Mouse (Mus musculus) thymus, adult 2 months (tissue): ENCODE measurements around the gene Slco3a1.

Experiments used
- CTCF ChIP-seq: fragments of 200-500 bp; IDR thresholded peaks from 2 replicates; pipeline ENCODE4 v1.5.1; 2012; ENCODE audit warnings: mild to moderate bottlenecking, control low read depth, low read length, moderate library complexity, borderline replicate concordance; ENCODE audit not compliant: control insufficient read depth, poor library complexity, insufficient read depth; ENCODE audit errors: extremely low read depth
- POLR2A ChIP-seq: fragments of 200-500 bp; IDR thresholded peaks from 2 replicates; pipeline ENCODE4 v1.6.1; 2012; ENCODE audit warnings: mild to moderate bottlenecking, low read length, control low read depth, moderate library complexity; ENCODE audit not compliant: control insufficient read depth, poor library complexity, insufficient read depth; ENCODE audit errors: extremely low read depth

GRCm38 (mm10) chr7:74488141-74488540 lies 66.4 kb downstream of the Slco3a1 start:
- TF ChIP-seq POLR2A = no peak
- TF ChIP-seq CTCF = no peak
